ENCODE assay signal across 9 mouse cellular contexts in the genomic region with DNA sequence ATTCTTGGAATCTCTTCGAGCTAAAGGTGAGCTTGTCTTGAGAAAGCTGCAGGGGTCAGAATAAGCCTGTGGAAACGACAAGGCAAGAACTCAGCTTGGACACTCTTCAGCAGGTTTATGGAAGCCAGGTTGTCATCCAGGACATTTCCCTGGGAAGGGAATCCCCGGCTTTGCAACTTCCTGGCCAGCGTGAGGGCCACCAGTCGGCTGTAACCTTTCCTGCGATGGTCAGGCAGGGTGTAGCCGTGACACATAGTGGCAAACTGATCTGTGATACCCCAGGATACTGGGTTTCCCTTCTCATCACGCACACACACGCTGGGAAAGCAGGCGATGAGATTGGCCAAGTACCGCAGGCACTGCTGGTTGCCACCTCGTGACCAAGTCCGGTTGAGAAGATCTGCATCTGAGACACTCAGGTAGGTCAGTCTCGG. TPM values are rescaled to one million over a fixed set of nuclear protein-coding genes. Genes with fewer than 3 reads are reported as not detected.
DNase-seq lines count a peak whose midpoint lies in the region; ATAC-seq lines count a peak whose summit lies in the region.
"Had no signal": no experiment of that assay in that cellular context is flagged by ENCODE, and none has a peak within 500 bp of the region (broad histone marks: within the 10 kb centered on the region; RNA-seq: fewer than 3 reads in every experiment).

No protein-coding gene starts in this region.

- H3K27me3 ChIP-seq in embryonic facial prominence, embryonic 13.5 days = no peaks in the 10 kb centered on the region
- no peaks in the 10 kb centered on the region for H3K27me3 ChIP-seq in limb, embryonic 10.5 days (ENCODE audit: low read depth, poor library complexity, severe bottlenecking)
- H3K27me3 ChIP-seq in stomach, embryonic 14.5 days (ENCODE audit: control insufficient read depth, insufficient read depth, low read length) = no peaks in the 10 kb centered on the region

- no peak overlapping the region for H3K9ac ChIP-seq in embryonic facial prominence, embryonic 13.5 days
- H3K9ac ChIP-seq in stomach, embryonic 14.5 days (replicated peaks; ENCODE audit: low read depth, low read length) = no peak overlapping the region

- peaks cover 4% of the 10 kb centered on the region; the same call in 1 of the 2 replicates for H3K4me1 ChIP-seq in embryonic facial prominence, embryonic 13.5 days
- peaks cover 12% of the 10 kb centered on the region for H3K4me1 ChIP-seq in limb, embryonic 10.5 days
- H3K4me1 ChIP-seq in stomach, embryonic 14.5 days (ENCODE audit: control insufficient read depth, insufficient read depth, low read length) = peaks cover 4% of the 10 kb centered on the region; the same call in 1 of the 2 replicates

- H3K27ac ChIP-seq in embryonic facial prominence, embryonic 13.5 days = no peak overlapping the region
- no peak overlapping the region for H3K27ac ChIP-seq in limb, embryonic 10.5 days
- H3K27ac ChIP-seq in stomach, embryonic 14.5 days (ENCODE audit: low read length) = no peak overlapping the region

- peak overlapping the region; percentile 49 for H3K4me2 ChIP-seq in embryonic facial prominence, embryonic 13.5 days
- H3K4me2 ChIP-seq in stomach, embryonic 14.5 days (replicated peaks; ENCODE audit: low read depth, low read length) = peak overlapping the region; percentile 26

- no peaks in the 10 kb centered on the region for H3K9me3 ChIP-seq in embryonic facial prominence, embryonic 13.5 days
- H3K9me3 ChIP-seq in limb, embryonic 10.5 days (replicated peaks) = no peaks in the 10 kb centered on the region
- H3K9me3 ChIP-seq in stomach, embryonic 14.5 days (ENCODE audit: control insufficient read depth, low read depth, low read length) = no peaks in the 10 kb centered on the region

- peak overlapping the region; percentile 22 for H3K4me3 ChIP-seq in embryonic facial prominence, embryonic 13.5 days
- H3K4me3 ChIP-seq in limb, embryonic 10.5 days = peak overlapping the region; percentile 36
- no peak overlapping the region for H3K4me3 ChIP-seq in stomach, embryonic 14.5 days (ENCODE audit: low read depth, low read length)
- H3K4me3 ChIP-seq: erythroblast, embryonic 14.5 days had no signal

- 6% methylated on average over 13 of the region's 14 CpGs for WGBS in embryonic facial prominence, embryonic 13.5 days
- WGBS in limb, embryonic 10.5 days = 9% methylated on average over 14 of the region's 14 CpGs
- 4% methylated on average over 14 of the region's 14 CpGs for WGBS in stomach, embryonic 14.5 days

- ATAC-seq in embryonic facial prominence, embryonic 13.5 days (ENCODE audit: insufficient number of reproducible peaks, insufficient read depth, low FRiP score, low TSS enrichment, low read depth) = no peak
- ATAC-seq in stomach, embryonic 14.5 days (ENCODE audit: insufficient number of reproducible peaks, insufficient read depth, low FRiP score, low read depth) = no peak

- no peaks in the 10 kb centered on the region for H3K36me3 ChIP-seq in embryonic facial prominence, embryonic 13.5 days
- no peaks in the 10 kb centered on the region for H3K36me3 ChIP-seq in limb, embryonic 10.5 days
- no peaks in the 10 kb centered on the region for H3K36me3 ChIP-seq in stomach, embryonic 14.5 days (ENCODE audit: control insufficient read depth, insufficient read depth, low read length)

- peak; percentile 2 for DNase-seq in adrenal gland, postnatal 10 days
- DNase-seq in adrenal gland, adult 18-20 months (ENCODE audit: low spot score in 2 of 2) = no peak
- peak; percentile 55 for DNase-seq in ES-CJ7 (ENCODE audit: low read depth, low spot score)
- DNase-seq in limb, embryonic 10.5 days (ENCODE audit: low spot score) = peak; percentile 31
- DNase-seq in thymus, postnatal 14 days = no peak
- no peak for DNase-seq in thymus, adult 18-20 months

RNA-seq across cellular contexts. Expression of a gene that starts 9.4 kb away (rescaled TPM):
- not detected for total RNA-seq in adrenal gland, postnatal 10 days (2021)
- not detected for total RNA-seq in adrenal gland, adult 18-20 months (2021)
- 0.21 and 0.89 TPM in 2 replicates for polyA plus RNA-seq in embryonic facial prominence, embryonic 13.5 days (2015; fragmentation: Nextera tagmentation; extraction: Ambion mirVana)
- polyA plus RNA-seq in limb, embryonic 10.5 days (2016; fragmentation: Nextera tagmentation; extraction: Ambion mirVana) = not detected in 2 replicates
- not detected in 2 replicates for polyA plus RNA-seq in stomach, embryonic 14.5 days (2014; fragmentation: Nextera tagmentation; extraction: Ambion mirVana)
- polyA plus RNA-seq: erythroblast, embryonic 14.5 days had no signal

RNA-seq across cellular contexts. Expression of a gene that starts 24.4 kb away (rescaled TPM):
- 1 to 10 TPM; 1.6 to 1.7 TPM for total RNA-seq in adrenal gland, postnatal 10 days (2021)
- 1 to 10 TPM in 1 of 2 experiments, under 1 TPM in 1; 0.90 to 1.2 TPM for total RNA-seq in adrenal gland, adult 18-20 months (2021)
- polyA plus RNA-seq in embryonic facial prominence, embryonic 13.5 days (2015; fragmentation: Nextera tagmentation; extraction: Ambion mirVana) = 1.8 and 2.0 TPM in 2 replicates
- polyA plus RNA-seq in limb, embryonic 10.5 days (2016; fragmentation: Nextera tagmentation; extraction: Ambion mirVana) = 0.63 and 1.7 TPM in 2 replicates
- 3.7 and 4.0 TPM in 2 replicates for polyA plus RNA-seq in stomach, embryonic 14.5 days (2014; fragmentation: Nextera tagmentation; extraction: Ambion mirVana)

RNA-seq across cellular contexts. Expression of a gene that starts 29.7 kb away (rescaled TPM):
- total RNA-seq in adrenal gland, postnatal 10 days (2021) = 100 to 1,000 TPM; 132 to 140 TPM
- total RNA-seq in adrenal gland, adult 18-20 months (2021) = 100 to 1,000 TPM; 148 to 173 TPM
- polyA plus RNA-seq in embryonic facial prominence, embryonic 13.5 days (2015; fragmentation: Nextera tagmentation; extraction: Ambion mirVana) = 37.4 and 40.3 TPM in 2 replicates
- polyA plus RNA-seq in limb, embryonic 10.5 days (2016; fragmentation: Nextera tagmentation; extraction: Ambion mirVana) = 29.1 and 32.4 TPM in 2 replicates
- 34.1 and 38.9 TPM in 2 replicates for polyA plus RNA-seq in stomach, embryonic 14.5 days (2014; fragmentation: Nextera tagmentation; extraction: Ambion mirVana)

RNA-seq across cellular contexts. Expression of a gene that starts 30.1 kb away (rescaled TPM):
- total RNA-seq in adrenal gland, postnatal 10 days (2021) = 1 to 10 TPM; 7.8 to 7.9 TPM
- 1 to 10 TPM; 5.9 to 8.1 TPM for total RNA-seq in adrenal gland, adult 18-20 months (2021)
- polyA plus RNA-seq in embryonic facial prominence, embryonic 13.5 days (2015; fragmentation: Nextera tagmentation; extraction: Ambion mirVana) = 29.2 and 30.6 TPM in 2 replicates
- 35.7 and 38.9 TPM in 2 replicates for polyA plus RNA-seq in limb, embryonic 10.5 days (2016; fragmentation: Nextera tagmentation; extraction: Ambion mirVana)
- 24.3 and 26.0 TPM in 2 replicates for polyA plus RNA-seq in stomach, embryonic 14.5 days (2014; fragmentation: Nextera tagmentation; extraction: Ambion mirVana)

Comparison
In these comparisons a context has a peak if more than half of its experiments do, and no peak if none do; other contexts are left out.
1. DNase-seq: peak in adrenal gland, postnatal 10 days (single experiment), ES-CJ7 (single experiment) and limb, embryonic 10.5 days (single experiment); none in adrenal gland, adult 18-20 months (0 of 2), thymus, postnatal 14 days (single experiment) and thymus, adult 18-20 months (0 of 2).